Mouse (Mus musculus) ovary, adult 18-20 months (tissue): ENCODE measurements around the gene Grip1.

Experiments
- DNase-seq: peaks from one replicate; pipeline ENCODE4 v3.0.0; 2022; ENCODE audit warnings: low spot score, mixed read lengths

Gene Grip1

GRCm38 (mm10) chr10:119951460-119951859 is 497.8 kb downstream of the Grip1 start:
- no peak for DNase-seq

GRCm38 (mm10) chr10:119957260-119957955 is 503.8 kb downstream of the Grip1 start:
- DNase-seq, result no peak

- DNase-seq, result no peak
Observed at GRCm38 (mm10) chr10:119960915-119961314, 507.3 kb downstream of the Grip1 start.

- DNase-seq, result no peak
Observed at GRCm38 (mm10) chr10:119966321-119966720, 512.7 kb downstream of the Grip1 start.

GRCm38 (mm10) chr10:119979396-119979795 is 525.8 kb downstream of the Grip1 start:
- no peak for DNase-seq

- no peak for DNase-seq
Observed at GRCm38 (mm10) chr10:119980032-119980431, 526.4 kb downstream of the Grip1 start.

GRCm38 (mm10) chr10:119984299-119984698 is 530.7 kb downstream of the Grip1 start:
- DNase-seq, result no peak

- DNase-seq, result no peak
Observed at GRCm38 (mm10) chr10:119998475-119998874, 544.8 kb downstream of the Grip1 start.

GRCm38 (mm10) chr10:120002149-120002548 is 548.5 kb downstream of the Grip1 start:
- DNase-seq, result no peak

- no peak for DNase-seq
Observed at GRCm38 (mm10) chr10:120004096-120004495, 550.5 kb downstream of the Grip1 start.

- no peak for DNase-seq
Observed at GRCm38 (mm10) chr10:120005581-120005980, 552.0 kb downstream of the Grip1 start.

- DNase-seq, result no peak
Observed at GRCm38 (mm10) chr10:120012331-120012730, 558.7 kb downstream of the Grip1 start.

GRCm38 (mm10) chr10:120015117-120015516 is 561.5 kb downstream of the Grip1 start:
- DNase-seq, result no peak

GRCm38 (mm10) chr10:120026437-120026836 is 572.8 kb downstream of the Grip1 start:
- DNase-seq, result no peak

- DNase-seq, result no peak
Observed at GRCm38 (mm10) chr10:120030901-120031300, 577.3 kb downstream of the Grip1 start.

- DNase-seq, result no peak
Observed at GRCm38 (mm10) chr10:120031316-120031715, 577.7 kb downstream of the Grip1 start.

GRCm38 (mm10) chr10:120033866-120034265 is 580.2 kb downstream of the Grip1 start:
- DNase-seq, result no peak

GRCm38 (mm10) chr10:120035211-120035733 is 581.6 kb downstream of the Grip1 start:
- no peak for DNase-seq

- DNase-seq, result no peak
Observed at GRCm38 (mm10) chr10:120035824-120036223, 582.2 kb downstream of the Grip1 start.

GRCm38 (mm10) chr10:120038194-120038593 is 584.6 kb downstream of the Grip1 start:
- no peak for DNase-seq

GRCm38 (mm10) chr10:120044237-120044636 is 590.6 kb downstream of the Grip1 start:
- no peak for DNase-seq

- no peak for DNase-seq
Observed at GRCm38 (mm10) chr10:120044714-120045234, 591.1 kb downstream of the Grip1 start.

GRCm38 (mm10) chr10:120060579-120061237 is 607.1 kb downstream of the Grip1 start:
- no peak for DNase-seq
